Mouse (Mus musculus) CH12.LX (cell line): ENCODE data around the gene 1700018B08Rik. TPM values are rescaled to one million over a fixed set of nuclear protein-coding genes. Genes with fewer than 3 reads are reported as not detected.

Experiments
- DNase-seq: peaks from one replicate; pipeline ENCODE4 v3.0.0-alpha.2; 2013; ENCODE audit errors: extremely low read depth
- H3K27ac ChIP-seq: 2 replicates; pipeline ENCODE4 v1.5.1; 2012; ENCODE audit warnings: low read depth, mild to moderate bottlenecking, control low read depth, moderate library complexity; ENCODE audit not compliant: insufficient read depth
- H3K27me3 ChIP-seq: replicated peaks from 2 replicates; pipeline ENCODE3; 2012; ENCODE audit warnings: inconsistent platforms
- H3K36me3 ChIP-seq, 2 experiments: replicated peaks in 1 of 2; 2 replicates each; pipeline versions ENCODE3 to v1.6.1; 2012; ENCODE audit warnings: inconsistent platforms in 1 of 2, low read length in 1 of 2, mild to moderate bottlenecking in 1 of 2, mixed read lengths in 1 of 2, moderate library complexity in 1 of 2; ENCODE audit not compliant: control insufficient read depth in 1 of 2, insufficient read depth in 1 of 2
- H3K4me1 ChIP-seq, 2 experiments: 2 replicates each; pipeline ENCODE4 v1.6.1; 2012; ENCODE audit warnings: inconsistent platforms in 1 of 2, moderate library complexity in 1 of 2; ENCODE audit not compliant: insufficient read depth in 2 of 2, control insufficient read depth in 1 of 2
- H3K4me2 ChIP-seq: 2 replicates; pipeline ENCODE4 v1.6.1; 2012; ENCODE audit warnings: low read depth, mild to moderate bottlenecking, control low read depth; ENCODE audit not compliant: poor library complexity, insufficient read depth, severe bottlenecking
- H3K4me3 ChIP-seq, 3 experiments: fragments of 150-350 bp in 1 of 3; sonication (generic) in 1 of 3; replicated peaks in 1 of 3; 2 replicates each; pipeline versions ENCODE3 to v1.5.1; 2011 to 2012; ENCODE audit warnings: low read depth in 2 of 3, low read length in 2 of 3, mild to moderate bottlenecking in 2 of 3, moderate library complexity in 2 of 3, control low read depth in 1 of 3, improper control_type of control experiment in 1 of 3, inconsistent platforms in 1 of 3, mixed read lengths in 1 of 3; ENCODE audit not compliant: poor library complexity in 1 of 3
- H3K79me2 ChIP-seq: replicated peaks from 2 replicates; pipeline ENCODE4 v1.6.1; 2012; ENCODE audit warnings: mild to moderate bottlenecking, moderate library complexity; ENCODE audit not compliant: control insufficient read depth, poor library complexity, insufficient read depth, severe bottlenecking; ENCODE audit errors: extremely low read depth
- H3K9ac ChIP-seq: 2 replicates; pipeline ENCODE4 v1.6.1; 2012; ENCODE audit warnings: low read depth, mild to moderate bottlenecking, control low read depth, moderate library complexity; ENCODE audit not compliant: insufficient read depth
- H3K9me3 ChIP-seq: replicated peaks from 2 replicates; pipeline ENCODE3; 2012; ENCODE audit warnings: low read length, inconsistent platforms, mixed read lengths
- E2F4 ChIP-seq: IDR thresholded peaks from 2 replicates; pipeline ENCODE4 v1.6.1; 2011; ENCODE audit warnings: low read depth, low read length, improper control_type of control experiment; ENCODE audit not compliant: insufficient replicate concordance
- ETS1 ChIP-seq: conservative IDR thresholded peaks from 2 replicates; pipeline ENCODE4 v1.6.1; 2012; ENCODE audit warnings: low read depth, mild to moderate bottlenecking, inconsistent platforms, low read length, improper control_type of control experiment, moderate library complexity
- HCFC1 ChIP-seq: IDR thresholded peaks from 2 replicates; pipeline ENCODE4 v1.6.1; 2012; ENCODE audit warnings: low read depth, mild to moderate bottlenecking, inconsistent platforms, low read length, improper control_type of control experiment
- JUND ChIP-seq: conservative IDR thresholded peaks from 2 replicates; pipeline ENCODE4 v1.6.1; 2011; ENCODE audit warnings: low read depth, low read length, improper control_type of control experiment
- MAFK ChIP-seq: IDR thresholded peaks from 2 replicates; pipeline ENCODE4 v1.6.1; 2011; ENCODE audit warnings: low read length, improper control_type of control experiment; ENCODE audit not compliant: insufficient replicate concordance
- MYC ChIP-seq: IDR thresholded peaks from 2 replicates; pipeline ENCODE4 v1.6.1; 2011; ENCODE audit warnings: low read depth, mild to moderate bottlenecking, improper control_type of control experiment, low read length
- NELFE ChIP-seq: IDR thresholded peaks from 2 replicates; pipeline ENCODE4 v1.6.1; 2011; ENCODE audit warnings: low read depth, low read length, improper control_type of control experiment
- RAD21 ChIP-seq: IDR thresholded peaks from 2 replicates; pipeline ENCODE4 v1.6.1; 2011; ENCODE audit warnings: low read depth, mild to moderate bottlenecking, low read length, improper control_type of control experiment, moderate library complexity
- RCOR1 ChIP-seq: conservative IDR thresholded peaks from 2 replicates; pipeline ENCODE4 v1.6.1; 2012; ENCODE audit warnings: low read depth, mild to moderate bottlenecking, inconsistent platforms, low read length, improper control_type of control experiment
- SIN3A ChIP-seq: IDR thresholded peaks from 2 replicates; pipeline ENCODE4 v1.6.1; 2012; ENCODE audit warnings: low read length, improper control_type of control experiment, inconsistent platforms
- TCF12 ChIP-seq: IDR thresholded peaks from 2 replicates; pipeline ENCODE4 v1.6.1; 2014; ENCODE audit warnings: low read depth, mild to moderate bottlenecking, inconsistent platforms, low read length, improper control_type of control experiment
- ZMIZ1 ChIP-seq: IDR thresholded peaks from 2 replicates; pipeline ENCODE4 v1.6.1; 2012; ENCODE audit warnings: low read depth, mild to moderate bottlenecking, inconsistent platforms, low read length, improper control_type of control experiment
- dilution Hi-C: fragments of 300-500 bp; cut with MboI; formaldehyde crosslinking; loops from 2 replicates; pipeline ENCODE4 v1.14.3; 2020; ENCODE audit warnings: low sequenced_read_pairs; ENCODE audit not compliant: extremely low pct_unique_long_range_greater_than_20kb, extremely low pct_ligation_motif_present
- in situ Hi-C: fragments of 300-500 bp; cut with MboI; formaldehyde crosslinking; loops from 3 replicates; pipeline ENCODE4 v1.14.3; 2019; ENCODE audit warnings: low sequenced_read_pairs, low pct_ligation_motif_present, low pct_unique_long_range_greater_than_20kb, mixed read lengths
- polyA plus RNA-seq: library from polyadenylated mRNA; unstranded; fragments of >175 nt; gene quantifications from 2 replicates; pipeline ENCODE4 v1.2.1, GENCODE M21; 2012; ENCODE audit warnings: low read depth; ENCODE audit not compliant: insufficient read length
- total RNA-seq, 2 experiments: library from RNA; depleted of rRNA; stranded (reverse); fragments of 300-350 nt in 1 of 2; fragments of >200 nt in 1 of 2; gene quantifications; 2 replicates each; pipeline ENCODE4 v1.2.3; 2012 to 2014

Gene 1700018B08Rik
- total and polyA plus RNA-seq, 3 experiments, result not detected

DNA sequence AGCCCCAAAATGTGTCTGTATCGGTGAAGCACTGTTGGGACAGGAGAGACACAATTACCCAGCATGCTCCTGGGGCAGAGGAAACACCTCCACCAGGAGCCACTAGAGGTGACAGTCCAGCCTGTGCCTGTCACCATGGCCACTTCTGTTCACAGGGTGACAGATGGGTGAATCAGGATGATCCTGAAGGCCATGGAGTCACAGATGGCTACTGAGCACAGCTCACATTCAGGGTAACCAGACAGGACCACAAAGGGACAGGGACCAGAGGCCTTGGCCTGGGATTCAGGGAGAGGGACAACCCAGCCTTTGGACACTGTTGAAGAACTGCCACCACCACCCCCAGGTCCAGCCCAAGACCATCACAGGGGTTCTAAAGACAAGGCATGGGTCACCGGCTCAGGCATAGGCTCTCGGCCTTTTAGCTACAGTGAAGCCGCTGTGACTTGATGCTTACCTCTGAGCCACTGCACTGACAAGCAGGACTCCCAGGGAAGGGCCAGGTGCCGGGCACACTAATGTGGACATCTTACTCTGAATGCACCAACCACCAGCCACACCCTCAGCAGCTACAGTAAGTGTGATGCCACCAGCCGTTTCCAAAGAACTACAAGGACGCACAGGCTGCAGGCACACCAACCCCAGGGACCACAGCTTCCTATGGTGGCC lies 16.4 kb upstream of the 1700018B08Rik start:
- DNase-seq, result no peak
- H3K27me3 ChIP-seq, result no peaks in the 10 kb centered on the region
- no peak overlapping the region for H3K27ac ChIP-seq
- no peaks in the 10 kb centered on the region for H3K4me1 ChIP-seq
- H3K79me2 ChIP-seq, result no peaks in the 10 kb centered on the region
- in situ Hi-C loops (no loop called here), dilution Hi-C loops (no loop called here)
- no peaks in the 10 kb centered on the region for H3K9me3 ChIP-seq
- no peak for TF ChIP-seq RAD21
- no peak for TF ChIP-seq ETS1
- no peak for TF ChIP-seq ZMIZ1
- TF ChIP-seq NELFE, result no peak
- TF ChIP-seq MAFK, result no peak
- TF ChIP-seq HCFC1, result no peak
- no peak for TF ChIP-seq SIN3A
- no peak for TF ChIP-seq MYC
- TF ChIP-seq TCF12, result no peak
- TF ChIP-seq JUND, result no peak
- TF ChIP-seq E2F4, result no peak
- H3K9ac ChIP-seq, result no peak overlapping the region
- peaks cover 40 to 87% of the 10 kb centered on the region in 2 experiments for H3K36me3 ChIP-seq
- no peak overlapping the region for H3K4me3 ChIP-seq
- no peak overlapping the region for H3K4me2 ChIP-seq

DNA sequence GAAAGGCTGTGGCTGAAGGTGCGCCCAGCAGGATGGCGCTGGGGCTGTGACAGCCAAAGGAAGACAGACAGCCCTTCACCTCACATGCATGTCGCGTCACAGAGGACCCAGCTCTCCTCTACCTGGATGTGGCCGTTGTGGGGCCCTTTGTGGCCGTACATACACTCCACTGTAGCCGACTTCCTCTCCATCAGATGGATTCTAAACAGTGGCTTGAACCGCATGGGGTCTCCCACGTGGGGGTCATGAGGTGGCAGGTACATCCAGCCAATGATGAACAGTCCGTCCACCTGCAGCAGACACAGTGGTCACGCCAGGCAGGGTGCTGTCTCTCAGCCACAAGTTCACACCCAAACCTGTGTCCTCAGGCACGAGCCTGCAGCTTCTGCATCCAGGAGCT lies 15.7 kb upstream of the 1700018B08Rik start:
- DNase-seq, result no peak
- Histone ChIP-seq H3K79me2 (no peaks in the 10 kb centered on the region), H3K9me3 (no peaks in the 10 kb centered on the region), H3K4me2 (no peak overlapping the region), H3K4me1 (no peaks in the 10 kb centered on the region), H3K4me3 (no peak overlapping the region), H3K27me3 (no peaks in the 10 kb centered on the region), H3K9ac (no peak overlapping the region), H3K27ac (no peak overlapping the region), H3K36me3 (peaks cover 39 to 87% of the 10 kb centered on the region in 2 experiments)
- in situ Hi-C loops (loop anchor here (5.0 kb wide), 1 partner anchor 32 kb away; the partner anchor contains the start of gene Map1lc3b), dilution Hi-C loops (no loop called here)
- TF ChIP-seq RAD21 (no peak), RCOR1 (no peak)

DNA sequence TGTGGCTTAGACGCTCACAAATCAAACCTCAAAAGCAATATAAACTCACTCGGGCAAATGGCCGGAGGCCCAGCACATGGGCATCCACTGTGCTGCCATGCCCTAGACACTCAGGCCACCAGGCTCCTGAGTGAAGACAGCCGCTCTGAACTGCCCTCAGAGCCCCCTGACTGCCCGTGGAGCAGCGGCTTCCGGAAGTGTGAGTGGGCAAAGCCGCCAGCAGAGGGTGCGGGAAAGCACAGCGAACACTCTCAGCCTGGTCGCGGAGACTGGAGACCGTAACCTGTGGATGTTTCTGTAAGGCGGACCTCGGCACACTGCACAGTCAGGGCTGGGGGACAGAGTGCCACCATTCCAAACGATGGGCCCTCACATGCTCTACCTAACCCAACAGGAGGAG lies 14.4 kb upstream of the 1700018B08Rik start:
- Histone ChIP-seq H3K27me3 (no peaks in the 10 kb centered on the region), H3K9ac (no peak overlapping the region), H3K79me2 (no peaks in the 10 kb centered on the region), H3K9me3 (no peaks in the 10 kb centered on the region), H3K4me2 (no peak overlapping the region), H3K4me1 (no peaks in the 10 kb centered on the region), H3K4me3 (no peak overlapping the region), H3K36me3 (peaks cover 48 to 88% of the 10 kb centered on the region in 2 experiments)
- in situ Hi-C loops, result loop anchor here (5.0 kb wide), 1 partner anchor 34 kb away; the partner anchor contains the start of gene Map1lc3b
- no peak for DNase-seq
- dilution Hi-C loops, result no loop called here
- no peak for TF ChIP-seq JUND
- TF ChIP-seq, all 38 proteins: peak for 0
- H3K27ac ChIP-seq, result no peak overlapping the region
